Mouse (Mus musculus) stomach, embryonic 16.5 days (tissue): Measurements from ENCODE around the gene Rab11b. TPM values are rescaled to one million over a fixed set of nuclear protein-coding genes. Genes with fewer than 3 reads are reported as not detected.

Experiments used
- ATAC-seq: fragments of 200-750 bp; cut with Nextera tagmentation; 2 replicates; pipeline ENCODE4 v1.8.0; 2017; ENCODE audit warnings: moderate number of reproducible peaks, moderate TSS enrichment; ENCODE audit not compliant: insufficient read depth, low FRiP score
- H3K27ac ChIP-seq: fragments of 300-500 bp; sonication (generic); 2 replicates; pipeline ENCODE4 v1.5.1; 2014; ENCODE audit warnings: low read length
- H3K27me3 ChIP-seq: fragments of 300-500 bp; sonication (generic); 2 replicates; pipeline ENCODE4 v1.6.1; 2014; ENCODE audit warnings: low read length, control low read depth, mixed read lengths; ENCODE audit not compliant: control insufficient read depth, insufficient read depth
- H3K36me3 ChIP-seq: fragments of 300-500 bp; sonication (generic); 2 replicates; pipeline ENCODE4 v1.6.1; 2014; ENCODE audit warnings: low read length; ENCODE audit not compliant: control insufficient read depth, insufficient read depth
- H3K4me1 ChIP-seq: fragments of 300-500 bp; sonication (generic); 2 replicates; pipeline ENCODE4 v1.6.1; 2014; ENCODE audit warnings: low read length, control low read depth, mixed read lengths; ENCODE audit not compliant: control insufficient read depth, insufficient read depth
- H3K4me2 ChIP-seq: fragments of 300-500 bp; sonication (generic); 2 replicates; pipeline ENCODE4 v1.6.1; 2014; ENCODE audit warnings: low read depth, low read length, mixed read lengths
- H3K4me3 ChIP-seq: fragments of 300-500 bp; sonication (generic); replicated peaks from 2 replicates; pipeline ENCODE4 v1.5.1; 2014; ENCODE audit warnings: mild to moderate bottlenecking, low read length
- H3K9ac ChIP-seq: fragments of 300-500 bp; sonication (generic); 2 replicates; pipeline ENCODE4 v1.6.1; 2014; ENCODE audit warnings: low read length
- H3K9me3 ChIP-seq: fragments of 300-500 bp; sonication (generic); replicated peaks from 2 replicates; pipeline ENCODE4 v1.6.1; 2016; ENCODE audit warnings: low read length, control low read depth; ENCODE audit not compliant: control insufficient read depth
- WGBS: fragments of 180-500 bp; shearing (Covaris S2); extraction: QIAGEN DNeasy Blood & Tissue Kit; methylation state at CpG from one replicate; pipeline ENCODE4 v1.1.7; 2014; 5-methylcytosine and 5-hydroxymethylcytosine counted together
- polyA plus RNA-seq: library from polyadenylated mRNA; unstranded; fragments of >200 nt; fragmentation: Nextera tagmentation; extraction: Ambion mirVana; gene quantifications from 2 replicates; pipeline ENCODE4 v1.2.1, GENCODE M21; 2015

The Rab11b gene
- polyA plus RNA-seq, 1 experiment from 2014 or later = 212 TPM

GRCm38 (mm10) chr17:33774573-33775155, 14.3 kb upstream of the Rab11b start:
- 84% methylated on average over 8 of the region's 8 CpGs for whole genome bisulfite sequencing
- no peak overlapping the region for H3K27ac ChIP-seq

GRCm38 (mm10) chr17:33773871-33774572, 13.7 kb upstream of the Rab11b start:
- Histone ChIP-seq H3K9ac (no peak overlapping the region), H3K4me1 (peaks cover 10% of the 10 kb centered on the region; the same call in 1 of the 2 replicates), H3K4me2 (no peak overlapping the region), H3K4me3 (no peak overlapping the region), H3K36me3 (no peaks in the 10 kb centered on the region), H3K9me3 (no peaks in the 10 kb centered on the region), H3K27ac (no peak overlapping the region), H3K27me3 (no peaks in the 10 kb centered on the region)
- 91% methylated on average over 6 of the region's 6 CpGs for WGBS
- ATAC-seq = no peak

More at GRCm38 (mm10) chr17:33774573-33775155, 14.3 kb upstream of the Rab11b start:
- Histone ChIP-seq H3K36me3 (no peaks in the 10 kb centered on the region), H3K4me2 (no peak overlapping the region), H3K27me3 (no peaks in the 10 kb centered on the region), H3K4me1 (peaks cover 15% of the 10 kb centered on the region), H3K9ac (no peak overlapping the region), H3K9me3 (no peaks in the 10 kb centered on the region), H3K4me3 (no peak overlapping the region)
- ATAC-seq = no peak

GRCm38 (mm10) chr17:33773426-33773825, 13.1 kb upstream of the Rab11b start:
- H3K36me3 ChIP-seq = no peaks in the 10 kb centered on the region
- no peaks in the 10 kb centered on the region for H3K9me3 ChIP-seq
- H3K4me1 ChIP-seq = peaks cover 4% of the 10 kb centered on the region; the same call in 1 of the 2 replicates
- no peak for ATAC-seq
- no peak overlapping the region for H3K4me2 ChIP-seq
- 77% methylated on average over 6 of the region's 6 CpGs for WGBS
- H3K9ac ChIP-seq = no peak overlapping the region
- no peaks in the 10 kb centered on the region for H3K27me3 ChIP-seq
- no peak overlapping the region for H3K27ac ChIP-seq
- H3K4me3 ChIP-seq = no peak overlapping the region

GRCm38 (mm10) chr17:33771617-33772016, 11.3 kb upstream of the Rab11b start:
- Histone ChIP-seq H3K9ac (no peak overlapping the region), H3K27ac (no peak overlapping the region), H3K4me2 (no peak overlapping the region), H3K9me3 (no peaks in the 10 kb centered on the region), H3K27me3 (no peaks in the 10 kb centered on the region), H3K36me3 (no peaks in the 10 kb centered on the region), H3K4me3 (no peak overlapping the region), H3K4me1 (no peaks in the 10 kb centered on the region)
- ATAC-seq = no peak
- 90% methylated on average over 4 of the region's 4 CpGs for WGBS

GRCm38 (mm10) chr17:33766389-33766788, 6.1 kb upstream of the Rab11b start:
- ATAC-seq = no peak
- Histone ChIP-seq H3K27ac (no peak overlapping the region), H3K9me3 (no peaks in the 10 kb centered on the region), H3K4me1 (no peaks in the 10 kb centered on the region), H3K27me3 (no peaks in the 10 kb centered on the region), H3K4me2 (no peak overlapping the region), H3K36me3 (no peaks in the 10 kb centered on the region), H3K4me3 (no peak overlapping the region), H3K9ac (no peak overlapping the region)
- WGBS = 64% methylated on average over 3 of the region's 3 CpGs

GRCm38 (mm10) chr17:33759767-33760254, 519 bp downstream of the Rab11b start:
- H3K27ac ChIP-seq = peak overlapping the region; percentile 100
- peak overlapping the region; percentile 76 for H3K4me2 ChIP-seq
- peaks cover 42% of the 10 kb centered on the region for H3K4me1 ChIP-seq
- peak; percentile 88 for ATAC-seq
- no peaks in the 10 kb centered on the region for H3K27me3 ChIP-seq
- H3K4me3 ChIP-seq = peak overlapping the region; percentile 68
- H3K36me3 ChIP-seq = no peaks in the 10 kb centered on the region
- H3K9me3 ChIP-seq = no peaks in the 10 kb centered on the region
- 1% methylated on average over 38 of the region's 38 CpGs for WGBS
- H3K9ac ChIP-seq = peak overlapping the region; percentile 92

- Histone ChIP-seq H3K4me3 (no peak overlapping the region), H3K4me1 (peaks cover 45% of the 10 kb centered on the region), H3K9me3 (no peaks in the 10 kb centered on the region), H3K36me3 (no peaks in the 10 kb centered on the region), H3K9ac (no peak overlapping the region), H3K27me3 (no peaks in the 10 kb centered on the region), H3K4me2 (no peak overlapping the region), H3K27ac (no peak overlapping the region)
- no peak for ATAC-seq
- 49% methylated on average over 4 of the region's 4 CpGs for WGBS
These were observed 3.1 kb downstream of the Rab11b start for GRCm38 (mm10) chr17:33757231-33757630.

GRCm38 (mm10) chr17:33756108-33756790, 4.1 kb downstream of the Rab11b start:
- WGBS = 86% methylated on average over 3 of the region's 3 CpGs

More at GRCm38 (mm10) chr17:33756108-33756790, 4.1 kb downstream of the Rab11b start:
- no peaks in the 10 kb centered on the region for H3K27me3 ChIP-seq
- H3K27ac ChIP-seq = peak overlapping the region; percentile 44; the same call in 1 of the 2 replicates
- no peak overlapping the region for H3K4me2 ChIP-seq
- no peak for ATAC-seq
- H3K4me3 ChIP-seq = no peak overlapping the region
- no peak overlapping the region; the same call in 1 of the 2 replicates for H3K9ac ChIP-seq
- no peaks in the 10 kb centered on the region for H3K9me3 ChIP-seq
- no peaks in the 10 kb centered on the region for H3K36me3 ChIP-seq
- peaks cover 45% of the 10 kb centered on the region for H3K4me1 ChIP-seq
